Comparison of ENCODE assay signal across 17 mouse cellular contexts in genomic region chr3:106320061-106320460, GRCm38 (mm10).
"Had no signal": no experiment of that assay in that cellular context is flagged by ENCODE, and none has a peak within 500 bp of the region (broad histone marks: within the 10 kb centered on the region; RNA-seq: fewer than 3 reads in every experiment).

No protein-coding gene starts in this region.

- H3K9me3 ChIP-seq: megakaryocyte, embryonic 14.5 days; midbrain, embryonic 10.5 days; midbrain, embryonic 13.5 days; neural tube, embryonic 13.5 days; stomach, embryonic 15.5 days had no signal

- H3K4me1 ChIP-seq: megakaryocyte, embryonic 14.5 days; midbrain, embryonic 10.5 days; midbrain, embryonic 13.5 days; neural tube, embryonic 13.5 days; stomach, embryonic 15.5 days had no signal

- H3K9ac ChIP-seq: liver, embryonic 14.5 days; midbrain, embryonic 13.5 days; neural tube, embryonic 13.5 days; stomach, embryonic 15.5 days had no signal

- H3K4me2 ChIP-seq: liver, embryonic 11.5 days; midbrain, embryonic 13.5 days; neural tube, embryonic 13.5 days; stomach, embryonic 15.5 days had no signal

- DNase-seq: layer of hippocampus, postnatal 36 days; retina, postnatal 1 day; right cerebral cortex, postnatal 25 days; spleen, adult 18-20 months; thymus, postnatal 25 days had no signal

- H3K4me3 ChIP-seq: left cerebral cortex, adult 2 months; megakaryocyte, embryonic 14.5 days; midbrain, embryonic 10.5 days; midbrain, embryonic 13.5 days; myocyte; neural tube, embryonic 13.5 days; stomach, embryonic 15.5 days had no signal

- H3K27me3 ChIP-seq: megakaryocyte, embryonic 14.5 days; midbrain, embryonic 13.5 days; neural tube, embryonic 13.5 days; stomach, embryonic 15.5 days had no signal

- H3K27ac ChIP-seq: kidney, postnatal 0 days; left cerebral cortex, adult 2 months; liver, embryonic 14.5 days; midbrain, embryonic 10.5 days; midbrain, embryonic 13.5 days; neural tube, embryonic 13.5 days; stomach, embryonic 15.5 days had no signal

- ATAC-seq: intestine, postnatal 0 days; midbrain, embryonic 13.5 days; midbrain, embryonic 16.5 days had no signal

- H3K36me3 ChIP-seq: midbrain, embryonic 10.5 days; midbrain, embryonic 13.5 days; neural tube, embryonic 13.5 days; stomach, embryonic 15.5 days had no signal
